Mouse (Mus musculus): ENCODE data around the gene Hormad1. TPM values are rescaled to one million over a fixed set of nuclear protein-coding genes. Genes with fewer than 3 reads are reported as not detected.

The Hormad1 gene
- total RNA-seq (2021), result not detected
- long read RNA-seq, experiment 1, result 0 reads
- long read RNA-seq, experiment 2, partial matches to known transcripts, result 0 of 1 reads
- long read RNA-seq, experiment 2, other reads (novel, unspliced or antisense), result 1 of 1 reads

DNA sequence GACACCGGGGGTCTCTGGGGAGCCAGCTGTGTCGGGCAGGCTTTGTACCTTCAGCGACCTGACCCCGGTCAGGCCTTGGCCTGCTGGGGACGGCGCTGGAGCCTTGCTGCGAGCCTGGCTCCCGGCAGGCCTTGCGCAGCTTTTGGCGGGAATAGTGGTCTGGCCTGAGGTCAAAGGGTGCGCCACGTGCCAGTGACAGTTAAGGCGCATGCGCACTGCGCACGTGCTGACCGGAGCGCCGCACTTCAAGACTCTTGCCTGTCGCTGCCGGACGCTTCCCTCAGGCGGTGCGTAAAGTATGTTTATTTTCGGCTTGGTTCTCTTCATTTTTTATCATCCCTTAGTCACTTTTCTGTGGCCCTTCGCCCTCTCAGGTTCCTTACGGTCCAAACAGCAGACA is at the start of gene Hormad1:
Gene Hormad1 (plus strand): TSS at position 241 of the 400 bp plus-strand sequence.
- intact Hi-C loops (cut with DNase I), result no loop called here
- no peak for DNase-seq
- Histone ChIP-seq H3K27ac (no peak within 1 kb of the TSS), H3K4me3 (no peak within 1 kb of the TSS)
- no peak for TF ChIP-seq CTCF (IDR thresholded peaks at IDR 0.05)

GRCm38 (mm10) chr3:95511611-95512180 is 47.8 kb upstream of the Hormad1 start:
- intact Hi-C loops (cut with DNase I), result no loop called here
- no peak overlapping the region for H3K4me3 ChIP-seq
- DNase-seq, result no peak
- no peak for TF ChIP-seq CTCF (IDR thresholded peaks at IDR 0.05)
- H3K27ac ChIP-seq, result no peak overlapping the region

GRCm38 (mm10) chr3:95516614-95517041 is 42.8 kb upstream of the Hormad1 start:
- no peak for TF ChIP-seq CTCF (IDR thresholded peaks at IDR 0.05)
- H3K27ac ChIP-seq, result no peak overlapping the region
- DNase-seq, result no peak
- no peak overlapping the region for H3K4me3 ChIP-seq
- intact Hi-C loops (cut with DNase I), result loop anchor here (1.0 kb wide), 1 partner anchor 256 kb away; no protein-coding TSS in a partner anchor

DNA sequence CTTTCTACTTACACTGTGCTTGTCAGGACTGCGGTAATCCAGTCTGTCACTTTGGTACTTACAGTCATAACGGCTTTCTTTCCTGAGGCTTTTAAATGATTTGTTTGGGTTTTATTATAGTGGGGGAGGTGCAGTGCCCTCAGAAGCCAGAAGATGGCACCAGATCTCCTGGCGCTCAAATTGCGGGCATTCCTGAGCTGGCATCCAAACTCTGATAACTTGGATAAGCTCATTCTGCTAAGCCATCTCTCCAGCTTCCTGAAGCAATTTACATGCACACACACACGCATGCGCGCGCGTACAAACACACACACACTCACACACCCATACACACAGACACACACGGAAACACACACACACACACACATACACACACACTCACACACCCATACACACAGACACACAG is 42.0 kb upstream of the Hormad1 start:
- peak; percentile 65 for DNase-seq
- TF ChIP-seq CTCF (IDR thresholded peaks at IDR 0.05), result peak; percentile 89
- 0 out of 2 replicates have a peak overlapping the region, but pooled peaks have one; percentile 24 for H3K27ac ChIP-seq
- intact Hi-C loops (cut with DNase I), result loop anchor here (1.0 kb wide), 1 partner anchor 255 kb away; no protein-coding TSS in a partner anchor
- no peak overlapping the region for H3K4me3 ChIP-seq

GRCm38 (mm10) chr3:95518891-95519290 is 40.6 kb upstream of the Hormad1 start:
- no peak for DNase-seq
- intact Hi-C loops (cut with DNase I), result no loop called here
- no peak overlapping the region for H3K27ac ChIP-seq

DNA sequence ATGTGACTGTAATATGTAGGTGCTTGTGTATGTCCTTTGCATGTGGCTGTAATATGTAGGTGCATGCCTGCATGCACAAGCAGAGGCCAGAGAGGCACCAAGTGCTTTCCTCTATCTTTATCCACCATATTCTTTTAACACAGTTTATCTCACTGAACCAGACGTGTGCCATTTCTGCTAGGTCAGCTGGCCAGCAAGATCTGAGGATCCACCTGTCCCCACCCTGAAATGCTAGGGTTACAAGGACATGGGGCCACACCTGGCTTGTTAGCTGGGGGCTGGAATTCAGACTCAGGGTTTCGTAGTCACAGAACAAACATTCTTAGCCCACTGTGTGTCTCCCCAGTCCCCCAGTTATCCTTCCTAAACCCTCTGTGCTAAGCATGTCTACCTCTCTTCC is 40.2 kb upstream of the Hormad1 start:
- no peak for DNase-seq
- Histone ChIP-seq H3K27ac (no peak overlapping the region), H3K4me3 (no peak overlapping the region)
- intact Hi-C loops (cut with DNase I), result no loop called here
- no peak for TF ChIP-seq CTCF (IDR thresholded peaks at IDR 0.05)

More at GRCm38 (mm10) chr3:95518891-95519290, 40.6 kb upstream of the Hormad1 start:
- no peak for TF ChIP-seq CTCF (IDR thresholded peaks at IDR 0.05)
- no peak overlapping the region for H3K4me3 ChIP-seq

GRCm38 (mm10) chr3:95520100-95520499 is 39.4 kb upstream of the Hormad1 start:
- intact Hi-C loops (cut with DNase I), result no loop called here
- TF ChIP-seq CTCF (IDR thresholded peaks at IDR 0.05), result no peak
- no peak for DNase-seq
- Histone ChIP-seq H3K4me3 (no peak overlapping the region), H3K27ac (no peak overlapping the region)

GRCm38 (mm10) chr3:95521168-95521567 is 38.3 kb upstream of the Hormad1 start:
- DNase-seq, result no peak
- intact Hi-C loops (cut with DNase I), result no loop called here

DNA sequence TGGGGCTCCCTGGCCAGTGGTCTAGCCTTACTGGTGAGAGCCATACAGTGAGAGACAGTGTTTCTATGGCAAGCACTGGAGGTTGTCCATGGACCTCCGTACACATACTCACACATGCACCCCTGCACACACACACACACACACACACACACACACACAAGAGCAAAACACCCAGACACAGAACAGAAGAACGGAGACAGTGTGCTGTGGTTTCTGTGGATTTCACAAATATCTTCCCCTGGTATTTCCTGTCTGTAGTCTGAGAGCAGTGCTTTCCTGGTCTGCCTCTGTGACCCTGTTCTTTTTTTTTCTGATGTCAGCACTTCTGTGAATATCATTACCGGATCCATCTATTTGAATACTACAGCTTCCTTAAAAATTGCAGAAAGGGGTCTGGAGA is 35.8 kb upstream of the Hormad1 start:
- TF ChIP-seq CTCF (IDR thresholded peaks at IDR 0.05), result no peak
- intact Hi-C loops (cut with DNase I), result no loop called here
- DNase-seq, result no peak
- Histone ChIP-seq H3K27ac (no peak overlapping the region), H3K4me3 (no peak overlapping the region)

More at GRCm38 (mm10) chr3:95521168-95521567, 38.3 kb upstream of the Hormad1 start:
- H3K4me3 ChIP-seq, result 0 out of 2 replicates have a peak overlapping the region, but pooled peaks have one; percentile 9
- H3K27ac ChIP-seq, result peak overlapping the region; percentile 38
- no peak for TF ChIP-seq CTCF (IDR thresholded peaks at IDR 0.05)

GRCm38 (mm10) chr3:95524673-95525072 is 34.8 kb upstream of the Hormad1 start:
- H3K27ac ChIP-seq, result no peak overlapping the region
- no peak for DNase-seq
- no peak for TF ChIP-seq CTCF (IDR thresholded peaks at IDR 0.05)
- intact Hi-C loops (cut with DNase I), result no loop called here
- no peak overlapping the region for H3K4me3 ChIP-seq

- H3K4me3 ChIP-seq, result no peak overlapping the region
- no peak overlapping the region for H3K27ac ChIP-seq
- no peak for TF ChIP-seq CTCF (IDR thresholded peaks at IDR 0.05)
- DNase-seq, result no peak
- intact Hi-C loops (cut with DNase I), result no loop called here
Measured at GRCm38 (mm10) chr3:95526111-95526510, 33.4 kb upstream of the Hormad1 start.

- intact Hi-C loops (cut with DNase I), result no loop called here
Measured at GRCm38 (mm10) chr3:95526622-95527211, 32.8 kb upstream of the Hormad1 start, which contains the start of gene Ctss. TSS of gene Ctss (plus strand) at chr3:95526786.

GRCm38 (mm10) chr3:95529814-95530213 is 29.7 kb upstream of the Hormad1 start:
- intact Hi-C loops (cut with DNase I), result no loop called here
- Histone ChIP-seq H3K27ac (no peak overlapping the region), H3K4me3 (no peak overlapping the region)
- no peak for TF ChIP-seq CTCF (IDR thresholded peaks at IDR 0.05)
- DNase-seq, result no peak

More at GRCm38 (mm10) chr3:95526622-95527211, 32.8 kb upstream of the Hormad1 start, which contains the start of gene Ctss:
- no peak for DNase-seq
- H3K4me3 ChIP-seq, result peak within 1 kb of the TSS; percentile 30
- H3K27ac ChIP-seq, result no peak within 1 kb of the TSS
- TF ChIP-seq CTCF (IDR thresholded peaks at IDR 0.05), result no peak

All from gastrocnemius, adult 2 months (tissue).